Mouse (Mus musculus) heart, adult 2 months (tissue): ENCODE measurements around the gene C1qtnf5. TPM values are rescaled to one million over a fixed set of nuclear protein-coding genes. Genes with fewer than 3 reads are reported as not detected.

Source experiments
- DNase-seq, 2 experiments: peaks; one replicate each; pipeline ENCODE4 v3.0.0; 2021
- H3K27ac ChIP-seq: fragments of 200-600 bp; 2 replicates; pipeline ENCODE4 v1.8.1; 2022
- H3K27me3 ChIP-seq: fragments of 200-500 bp; 2 replicates; pipeline ENCODE4 v1.6.1; 2012; ENCODE audit warnings: mild to moderate bottlenecking, low read length, inconsistent platforms, mixed read lengths; ENCODE audit not compliant: control insufficient read depth, insufficient read depth
- H3K36me3 ChIP-seq: fragments of 200-500 bp; 2 replicates; pipeline ENCODE4 v1.6.1; 2012; ENCODE audit warnings: low read length, inconsistent platforms; ENCODE audit not compliant: control insufficient read depth, insufficient read depth
- H3K4me1 ChIP-seq: fragments of 200-500 bp; 2 replicates; pipeline ENCODE4 v1.6.1; 2011; ENCODE audit warnings: low read length; ENCODE audit not compliant: control insufficient read depth, insufficient read depth
- H3K4me3 ChIP-seq: fragments of 200-600 bp; 2 replicates; pipeline ENCODE4 v1.8.1; 2022
- H3K79me2 ChIP-seq: fragments of 200-500 bp; replicated peaks from 2 replicates; pipeline ENCODE4 v1.6.1; 2012; ENCODE audit warnings: mild to moderate bottlenecking, inconsistent platforms, low read length, moderate library complexity, mixed read lengths; ENCODE audit not compliant: control insufficient read depth, insufficient read depth
- H3K9ac ChIP-seq: fragments of 200-500 bp; 2 replicates; pipeline ENCODE4 v1.6.1; 2012; ENCODE audit warnings: low read depth, mild to moderate bottlenecking, control low read depth, inconsistent platforms, low read length, mixed read lengths
- CTCF ChIP-seq: fragments of 200-600 bp; IDR thresholded peaks from 2 replicates; pipeline ENCODE4 v1.8.1; 2022; ENCODE audit warnings: antibody characterized with exemption, mild to moderate bottlenecking, moderate library complexity
- EP300 ChIP-seq: fragments of 200-500 bp; IDR thresholded peaks from 2 replicates; pipeline ENCODE4 v1.6.1; 2011; ENCODE audit warnings: low read depth, low read length, control low read depth; ENCODE audit not compliant: insufficient read depth
- POLR2A ChIP-seq: fragments of 200-500 bp; IDR thresholded peaks from 2 replicates; pipeline ENCODE4 v1.6.1; 2011; ENCODE audit warnings: mild to moderate bottlenecking, low read depth, low read length, control low read depth; ENCODE audit not compliant: insufficient read depth
- WGBS: fragments of 180-500 bp; shearing (Covaris S2); methylation state at CpG from one replicate; pipeline ENCODE4 v1.1.7; 2018; 5-methylcytosine and 5-hydroxymethylcytosine counted together
- intact Hi-C: fragments of 180-260 bp; cut with DNase I; formaldehyde crosslinking; loops from one replicate; pipeline ENCODE4 v1.15.1; 2025
- polyA plus RNA-seq: library from polyadenylated mRNA; depleted of rRNA; stranded (reverse); fragments of >200 nt; gene quantifications from 2 replicates; pipeline ENCODE4 v1.2.3, GENCODE M21; 2012
- total RNA-seq, 2 experiments: library from RNA; stranded (reverse); gene quantifications; 2 replicates each; pipeline ENCODE4 v1.2.3; 2021

The C1qtnf5 gene
- total and polyA plus RNA-seq, 3 experiments: 4.8 to 9.4 (median 7.6) TPM

- DNase-seq: peak in 1 of 2 experiments; percentile 26
- WGBS: 60% methylated on average over 11 of the region's 11 CpGs
Measured at GRCm38 (mm10) chr9:44077266-44077910, 29.7 kb upstream of the C1qtnf5 start.

GRCm38 (mm10) chr9:44078136-44078797 lies 28.8 kb upstream of the C1qtnf5 start:
- H3K4me3 ChIP-seq: peak overlapping the region; percentile 3; the same call in 1 of the 2 replicates
- H3K27ac ChIP-seq: peak overlapping the region; percentile 86
- 60% methylated on average over 10 of the region's 10 CpGs for WGBS
- no peak for DNase-seq
- no peak for TF ChIP-seq CTCF
- TF ChIP-seq POLR2A: no peak
- no peak for TF ChIP-seq EP300
- peaks cover 2% of the 10 kb centered on the region for H3K36me3 ChIP-seq
- no peaks in the 10 kb centered on the region for H3K27me3 ChIP-seq
- intact Hi-C loops: no loop called here
- peaks cover 13% of the 10 kb centered on the region for H3K4me1 ChIP-seq
- H3K79me2 ChIP-seq: no peaks in the 10 kb centered on the region
- H3K9ac ChIP-seq: peak overlapping the region; percentile 54

More at GRCm38 (mm10) chr9:44077266-44077910, 29.7 kb upstream of the C1qtnf5 start:
- TF ChIP-seq EP300 (no peak), POLR2A (no peak), CTCF (no peak)
- peak overlapping the region; percentile 43; the same call in 1 of the 2 replicates for H3K9ac ChIP-seq
- peak overlapping the region; percentile 4; the same call in 1 of the 2 replicates for H3K4me3 ChIP-seq
- H3K4me1 ChIP-seq: peaks cover 13% of the 10 kb centered on the region
- intact Hi-C loops: no loop called here
- peaks cover 2% of the 10 kb centered on the region for H3K36me3 ChIP-seq
- peak overlapping the region; percentile 86 for H3K27ac ChIP-seq
- no peaks in the 10 kb centered on the region for H3K79me2 ChIP-seq
- no peaks in the 10 kb centered on the region for H3K27me3 ChIP-seq

GRCm38 (mm10) chr9:44078955-44079756 lies 27.9 kb upstream of the C1qtnf5 start:
- DNase-seq: peak; percentile 87 to 90
- intact Hi-C loops: no loop called here
- Histone ChIP-seq H3K4me1 (peaks cover 17% of the 10 kb centered on the region), H3K27ac (peak overlapping the region; percentile 86), H3K4me3 (no peak overlapping the region), H3K79me2 (no peaks in the 10 kb centered on the region), H3K36me3 (peaks cover 2% of the 10 kb centered on the region), H3K9ac (peak overlapping the region; percentile 54), H3K27me3 (no peaks in the 10 kb centered on the region)
- WGBS: 23% methylated on average over 16 of the region's 16 CpGs
- peak; percentile 99 for TF ChIP-seq EP300
- peak; percentile 56; the same call in 1 of the 2 replicates for TF ChIP-seq POLR2A
- no peak for TF ChIP-seq CTCF

DNA sequence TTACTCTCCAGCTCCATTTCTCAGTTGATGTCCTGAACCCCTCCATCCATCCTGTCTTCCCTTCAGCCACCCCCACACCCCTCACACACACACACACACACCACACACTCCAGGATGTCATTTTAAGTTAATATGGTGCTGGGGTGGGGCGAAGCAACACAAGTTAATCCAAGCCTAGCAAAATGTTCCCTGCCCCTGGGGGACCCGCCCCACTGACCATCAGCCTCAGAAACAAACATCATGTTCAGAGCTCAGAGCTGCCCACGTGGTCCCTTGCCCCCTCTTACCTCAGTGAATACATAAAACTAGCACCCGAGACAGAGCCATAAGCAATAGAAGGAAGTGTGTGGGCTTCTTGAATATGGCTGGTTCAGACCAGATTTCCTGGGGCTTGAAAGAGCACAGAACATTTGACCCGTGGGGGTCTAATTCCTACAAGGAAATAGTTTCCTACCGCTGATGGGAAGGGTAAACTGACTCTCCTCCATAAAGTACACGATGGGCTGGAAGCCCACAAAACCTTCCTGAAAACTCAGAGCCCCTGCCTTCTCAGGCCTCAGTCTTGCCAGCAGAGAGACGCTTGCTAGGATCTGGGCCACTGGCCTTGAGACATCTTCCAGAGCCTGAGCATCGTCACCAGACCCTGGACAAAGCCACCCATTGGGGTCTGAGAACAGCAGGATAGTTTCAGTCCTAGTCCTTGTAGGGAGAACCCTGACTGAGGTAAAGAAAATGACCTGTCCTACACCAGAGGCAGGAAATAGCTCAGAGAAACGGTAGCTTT lies 26.9 kb upstream of the C1qtnf5 start:
- H3K9ac ChIP-seq: no peak overlapping the region; the same call in 1 of the 2 replicates
- peak overlapping the region; percentile 86 for H3K27ac ChIP-seq
- 55% methylated on average over 10 of the region's 10 CpGs for WGBS
- no peaks in the 10 kb centered on the region for H3K27me3 ChIP-seq
- peaks cover 2% of the 10 kb centered on the region for H3K36me3 ChIP-seq
- H3K4me1 ChIP-seq: peaks cover 17% of the 10 kb centered on the region
- H3K4me3 ChIP-seq: no peak overlapping the region
- no peak for TF ChIP-seq POLR2A
- no peak for TF ChIP-seq CTCF
- no peak for TF ChIP-seq EP300
- no peak for DNase-seq
- no peaks in the 10 kb centered on the region for H3K79me2 ChIP-seq
- intact Hi-C loops: loop anchor here (10.0 kb wide), 1 partner anchor 405 kb away; the partner anchor contains the start of gene Bcl9l

DNA sequence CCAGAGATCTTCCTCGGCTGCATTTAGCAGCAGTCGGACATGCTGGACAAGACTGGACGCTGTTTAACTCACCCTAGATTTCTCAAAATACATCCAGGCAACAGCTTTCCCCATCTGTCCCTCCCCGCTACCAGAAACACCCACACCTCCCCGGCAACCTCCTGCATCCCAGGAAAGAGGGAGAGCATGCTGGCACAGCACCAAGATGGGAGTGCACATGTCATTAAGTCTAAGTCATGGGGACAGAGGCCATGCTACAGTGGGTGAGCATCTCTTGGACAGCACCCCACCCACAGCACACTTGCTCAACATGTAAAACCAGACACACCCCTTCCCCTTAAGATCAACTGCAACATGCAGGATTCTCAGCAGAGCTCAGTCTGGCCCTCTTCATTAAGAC lies 26.1 kb upstream of the C1qtnf5 start:
- Histone ChIP-seq H3K36me3 (peaks cover 2% of the 10 kb centered on the region), H3K27ac (peak overlapping the region; percentile 86), H3K4me3 (no peak overlapping the region), H3K9ac (no peak overlapping the region), H3K27me3 (no peaks in the 10 kb centered on the region), H3K79me2 (no peaks in the 10 kb centered on the region), H3K4me1 (peaks cover 17% of the 10 kb centered on the region)
- TF ChIP-seq EP300 (no peak), CTCF (no peak), POLR2A (no peak)
- DNase-seq: peak in 1 of 2 experiments; percentile 47
- 46% methylated on average over 5 of the region's 5 CpGs for WGBS
- intact Hi-C loops: loop anchor here (10.0 kb wide), 1 partner anchor 404 kb away; the partner anchor contains the start of gene Bcl9l
